Mouse (Mus musculus) left cerebral cortex, postnatal 4 days (tissue): ENCODE measurements around the gene Slc6a9. TPM values are rescaled to one million over a fixed set of nuclear protein-coding genes. Genes with fewer than 3 reads are reported as not detected.

Experiments used
- DNase-seq: peaks from one replicate; pipeline ENCODE4 v3.0.0-alpha.2; 2022
- intact Hi-C: fragments of 180-260 bp; cut with DNase I; formaldehyde crosslinking; loops from one replicate; pipeline ENCODE4 v1.15.1; 2025
- total RNA-seq, 2 experiments: library from RNA; stranded (reverse); gene quantifications; 2 replicates each; pipeline ENCODE4 v1.2.3; 2021

Gene Slc6a9
- total RNA-seq, 2 experiments from 2014 or later: 33.4 to 34.1 TPM

GRCm38 (mm10) chr4:117904094-117904493 is 69.8 kb downstream of the Slc6a9 start:
- no peak for DNase-seq
- intact Hi-C loops: no loop called here

GRCm38 (mm10) chr4:117904761-117905160 is 70.5 kb downstream of the Slc6a9 start:
- DNase-seq: no peak
- intact Hi-C loops: no loop called here

DNA sequence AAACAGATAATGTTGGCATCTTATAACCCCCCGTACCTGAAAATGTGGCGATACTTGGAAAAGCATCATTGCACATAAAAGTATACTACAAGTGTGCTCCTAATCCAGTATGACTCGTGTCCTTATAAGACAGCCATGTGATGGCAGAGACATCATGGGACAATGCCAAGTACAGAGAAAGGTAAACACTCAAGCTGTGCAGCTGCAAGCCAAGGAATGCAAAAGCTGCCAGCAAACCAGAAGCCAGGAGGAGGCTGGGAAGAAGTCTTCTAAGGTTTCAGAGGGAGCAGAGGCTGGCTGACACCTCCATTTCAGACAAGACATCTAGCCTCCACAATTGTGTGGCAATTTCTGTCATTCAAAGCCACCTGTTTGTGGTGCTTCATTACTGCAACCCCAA is 71.9 kb downstream of the Slc6a9 start:
- intact Hi-C loops: no loop called here
- no peak for DNase-seq

DNA sequence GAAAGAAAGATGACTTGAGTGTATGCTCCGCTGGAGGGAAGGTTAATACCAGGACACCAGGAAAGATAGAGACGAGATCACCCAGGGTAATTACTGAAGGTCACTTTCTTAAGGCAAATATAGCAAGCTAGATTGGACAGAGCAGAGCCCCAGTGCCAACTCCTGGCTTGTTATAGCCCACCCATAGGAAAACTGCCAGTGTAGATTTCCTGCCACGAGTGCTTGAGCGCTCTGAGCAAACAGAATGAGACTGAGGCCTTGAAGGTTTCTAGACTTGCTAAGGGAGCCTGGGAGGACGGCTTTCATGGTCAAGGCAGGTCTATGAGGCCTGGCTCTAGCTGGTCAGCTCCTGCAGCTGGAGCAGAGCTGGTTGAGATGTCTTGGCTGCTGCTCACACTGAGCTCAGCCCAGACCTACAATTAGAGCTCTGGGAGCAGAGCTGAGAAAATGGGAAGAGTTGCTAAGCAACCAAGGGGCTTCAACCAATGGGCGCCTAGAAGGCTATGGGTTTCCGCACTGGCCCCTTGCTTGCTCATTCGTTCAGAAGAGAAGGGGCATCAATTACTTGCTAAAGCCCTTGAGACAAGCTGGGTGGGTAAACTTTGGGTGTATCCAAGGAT is 74.6 kb downstream of the Slc6a9 start:
- peak; percentile 34 for DNase-seq
- intact Hi-C loops: no loop called here

DNA sequence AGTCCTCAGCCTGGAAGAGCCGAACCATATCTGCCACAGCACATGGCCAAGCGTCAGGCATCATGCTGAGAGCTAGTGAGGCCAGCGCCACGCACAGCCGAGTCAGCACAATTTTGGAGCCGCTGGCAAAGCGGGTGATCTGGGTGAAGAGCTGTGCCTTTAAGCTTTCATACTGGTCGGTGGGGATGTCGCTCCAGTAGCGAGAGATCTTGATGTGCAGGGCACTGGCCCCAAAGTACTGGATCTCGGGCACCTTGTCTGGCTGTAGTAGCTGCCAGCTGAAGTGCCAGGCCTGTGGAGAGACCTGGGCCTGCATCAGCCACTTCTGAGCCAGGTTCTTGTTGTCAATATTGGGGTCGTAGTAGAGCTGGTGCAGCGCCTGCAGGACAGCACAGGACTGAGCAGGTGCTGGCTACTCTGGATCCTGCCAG is 77.8 kb downstream of the Slc6a9 start:
- DNase-seq: no peak
- intact Hi-C loops: no loop called here

- DNase-seq: no peak
- intact Hi-C loops: no loop called here
These were observed 78.5 kb downstream of the Slc6a9 start for GRCm38 (mm10) chr4:117912685-117913273.

DNA sequence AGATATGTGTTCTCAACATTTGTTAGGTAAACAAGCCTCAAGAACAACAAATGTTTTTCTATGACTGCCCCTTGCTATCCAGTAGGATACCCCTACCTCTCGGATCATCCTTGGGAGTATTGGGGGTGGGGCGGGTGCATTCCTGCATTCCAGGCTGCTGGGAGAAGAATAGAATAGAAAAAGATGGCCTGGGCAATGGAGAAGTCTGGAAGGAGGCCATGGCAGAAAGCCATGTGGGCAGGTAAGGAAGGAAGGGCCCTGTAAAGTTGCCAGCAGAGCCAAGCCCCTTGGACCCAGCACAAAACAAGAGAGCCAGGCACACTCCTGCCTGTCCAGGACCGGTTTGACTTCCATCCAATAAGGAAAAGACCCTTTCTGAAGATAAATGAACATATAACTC is 79.1 kb downstream of the Slc6a9 start:
- peak; percentile 68 for DNase-seq
- intact Hi-C loops: no loop called here

DNA sequence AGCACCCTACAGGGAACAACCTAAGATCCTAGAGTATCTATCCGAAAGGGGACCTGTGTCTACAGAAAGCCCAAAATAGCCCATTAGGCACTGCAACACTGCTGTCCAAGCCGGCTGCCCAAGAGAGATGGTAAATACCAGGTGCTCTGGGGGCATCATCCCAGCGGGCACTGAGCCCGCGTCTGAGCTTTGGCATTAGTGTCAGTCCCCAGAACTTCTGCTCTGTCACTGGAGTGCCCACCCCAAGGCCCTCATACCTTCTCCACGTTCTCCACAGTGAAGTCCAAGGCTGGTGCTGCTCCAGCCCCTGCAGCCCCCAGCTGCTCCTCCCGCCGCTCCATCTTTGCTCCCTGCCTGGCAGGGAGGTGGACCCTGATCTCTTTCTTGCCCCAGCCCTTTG is 79.7 kb downstream of the Slc6a9 start:
- intact Hi-C loops: no loop called here
- peak; percentile 63 for DNase-seq

- intact Hi-C loops: no loop called here
- DNase-seq: peak; percentile 94
These were observed 80.5 kb downstream of the Slc6a9 start, which contains the start of gene Ipo13 for GRCm38 (mm10) chr4:117914591-117915442. TSS of gene Ipo13 (minus strand) at chr4:117914999.

GRCm38 (mm10) chr4:117915489-117916105 is 81.3 kb downstream of the Slc6a9 start:
- intact Hi-C loops: no loop called here
- no peak for DNase-seq

GRCm38 (mm10) chr4:117916386-117916785 is 82.1 kb downstream of the Slc6a9 start:
- intact Hi-C loops: no loop called here
- DNase-seq: no peak

GRCm38 (mm10) chr4:117917402-117917801 is 83.1 kb downstream of the Slc6a9 start:
- intact Hi-C loops: no loop called here
- no peak for DNase-seq

DNA sequence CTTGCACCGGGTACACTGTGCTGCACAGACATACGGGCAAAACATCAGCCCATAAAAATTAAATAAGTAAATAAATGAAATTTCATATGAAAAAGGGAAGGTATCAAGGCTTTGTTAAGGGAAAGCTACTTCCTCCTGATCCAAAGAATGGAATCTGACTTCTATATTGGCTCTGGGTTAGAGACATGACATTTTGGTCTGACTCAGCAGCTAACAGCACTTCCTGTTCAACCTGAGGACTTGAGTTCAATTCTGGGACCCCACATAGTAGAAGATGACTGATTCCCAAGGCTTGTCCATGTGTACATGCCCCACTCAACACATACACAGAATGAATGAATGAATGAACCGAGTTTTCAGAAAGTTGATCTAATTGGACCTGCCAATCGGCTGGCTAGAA is 83.5 kb downstream of the Slc6a9 start:
- no peak for DNase-seq
- intact Hi-C loops: no loop called here

GRCm38 (mm10) chr4:117918261-117918660 is 84.0 kb downstream of the Slc6a9 start:
- no peak for DNase-seq
- intact Hi-C loops: no loop called here

DNA sequence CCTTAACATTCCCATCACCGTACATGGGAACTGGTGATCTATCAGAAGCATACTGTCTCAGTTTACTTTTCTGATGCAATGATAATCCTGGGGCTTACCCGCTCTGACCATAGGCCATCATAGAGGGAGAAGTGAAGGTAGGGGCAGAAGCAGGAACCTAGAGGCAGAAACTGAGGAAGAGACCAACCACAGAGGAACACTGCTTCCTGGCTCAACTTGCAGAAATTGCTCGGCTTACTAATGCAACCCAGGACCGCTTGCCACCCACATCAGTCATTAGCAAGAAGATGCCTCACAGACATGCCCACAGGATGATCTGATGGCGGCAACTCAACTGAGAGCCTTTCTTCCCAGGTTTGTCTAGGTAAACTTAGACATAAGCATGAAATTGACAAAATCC is 84.5 kb downstream of the Slc6a9 start:
- no peak for DNase-seq
- intact Hi-C loops: no loop called here

- intact Hi-C loops: no loop called here
- no peak for DNase-seq
These were observed 87.1 kb downstream of the Slc6a9 start for GRCm38 (mm10) chr4:117921358-117921757.

GRCm38 (mm10) chr4:117923450-117923849 is 89.1 kb downstream of the Slc6a9 start:
- intact Hi-C loops: no loop called here

More at GRCm38 (mm10) chr4:117923450-117923849, 89.1 kb downstream of the Slc6a9 start:
- no peak for DNase-seq
